Mouse (Mus musculus): ENCODE results near the gene Adipoq.

DNA sequence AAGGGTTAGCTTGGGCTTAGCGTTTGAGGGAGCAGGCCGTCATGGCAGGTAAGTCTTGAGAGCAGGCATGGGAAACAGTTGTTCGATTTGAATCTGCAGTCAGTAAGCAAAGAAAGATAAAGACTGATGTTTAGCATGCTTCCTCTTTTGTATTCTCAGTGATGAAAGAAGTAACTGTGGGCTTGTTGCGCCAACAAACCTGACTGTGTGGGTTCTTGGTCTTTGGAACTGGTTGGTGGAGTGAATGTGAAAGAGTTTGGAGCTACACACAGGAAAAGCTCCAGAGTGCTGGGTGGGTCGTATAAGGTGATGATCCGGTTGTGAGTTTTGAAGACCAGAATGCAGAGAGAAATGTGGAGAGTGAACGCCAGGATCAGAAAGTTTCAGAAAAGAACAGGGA, 49.3 kb downstream of the Adipoq start:
- no peak for TF ChIP-seq POLR2A (IDR thresholded peaks at IDR 0.05; ENCODE audit: low read depth, low read length)
- no peak for TF ChIP-seq CTCF (conservative IDR thresholded peaks at IDR 0.05 in 1 of 2, IDR thresholded peaks at IDR 0.05 in 1 of 2; ENCODE audit: low read depth in 2 of 2, low read length in 2 of 2)
- TF ChIP-seq ETS1 (conservative IDR thresholded peaks at IDR 0.05; ENCODE audit: low read depth, low read length): no peak
- TF ChIP-seq E2F4 (IDR thresholded peaks at IDR 0.05; ENCODE audit: insufficient replicate concordance, low read depth, low read length): no peak
- TF ChIP-seq BHLHE40 (IDR thresholded peaks at IDR 0.05; ENCODE audit: low read depth, low read length): no peak
- no peak for TF ChIP-seq RAD21 (IDR thresholded peaks at IDR 0.05; ENCODE audit: low read depth, low read length)
- no peak for TF ChIP-seq MAFK (IDR thresholded peaks at IDR 0.05; ENCODE audit: insufficient replicate concordance, low read length)
- TF ChIP-seq IRF4 (IDR thresholded peaks at IDR 0.05; ENCODE audit: low read depth, low read length): no peak
- TF ChIP-seq POLR2AphosphoS2 (IDR thresholded peaks at IDR 0.05; ENCODE audit: low read depth, low read length): no peak
- no peak for TF ChIP-seq USF1 (IDR thresholded peaks at IDR 0.05; ENCODE audit: low read depth, low read length)
- no peak for TF ChIP-seq CHD2 (IDR thresholded peaks at IDR 0.05; ENCODE audit: low read length)
- no peak for TF ChIP-seq EP300 (IDR thresholded peaks at IDR 0.05; ENCODE audit: low read length)
- TF ChIP-seq ZC3H11A (IDR thresholded peaks at IDR 0.05; ENCODE audit: low read depth, low read length): no peak
